Mouse (Mus musculus) spleen, adult 2 months (tissue): ENCODE measurements at regions not wholly inside any gene's neighbourhood (a gene's known extent, or its start where the extent isn't known, plus 50 kb on each side); places are given as distances from the start of the nearest gene placed in this dataset.

ENCODE experiments used
- DNase-seq, 2 experiments: peaks; one replicate each; pipeline versions ENCODE4 v3.0.0 to v3.0.0-alpha.2; 2012 to 2021; ENCODE audit warnings: low spot score in 2 of 2, low read depth in 1 of 2
- H3K27ac ChIP-seq: fragments of 200-500 bp; 2 replicates; pipeline ENCODE4 v1.5.1; 2012; ENCODE audit warnings: low read length, inconsistent platforms; ENCODE audit not compliant: insufficient read depth
- H3K27me3 ChIP-seq: fragments of 200-500 bp; 2 replicates; pipeline ENCODE4 v1.6.1; 2012; ENCODE audit warnings: mild to moderate bottlenecking, moderate library complexity, low read length, inconsistent platforms; ENCODE audit not compliant: control insufficient read depth, insufficient read depth
- H3K36me3 ChIP-seq: fragments of 200-500 bp; 2 replicates; pipeline ENCODE4 v1.6.1; 2012; ENCODE audit warnings: mild to moderate bottlenecking, low read length, inconsistent platforms; ENCODE audit not compliant: control insufficient read depth, insufficient read depth
- H3K4me1 ChIP-seq: fragments of 200-500 bp; 2 replicates; pipeline ENCODE4 v1.6.1; 2011; ENCODE audit warnings: inconsistent platforms; ENCODE audit not compliant: control insufficient read depth, insufficient read depth, insufficient read length
- H3K4me3 ChIP-seq: fragments of 200-500 bp; 2 replicates; pipeline ENCODE4 v1.5.1; 2011; ENCODE audit warnings: mild to moderate bottlenecking, inconsistent platforms; ENCODE audit not compliant: insufficient read depth, insufficient read length; ENCODE audit errors: extremely low read depth
- CTCF ChIP-seq: fragments of 200-500 bp; IDR thresholded peaks from 2 replicates; pipeline ENCODE4 v1.5.1; 2011; ENCODE audit warnings: mild to moderate bottlenecking, inconsistent platforms; ENCODE audit not compliant: insufficient read depth, insufficient read length, insufficient replicate concordance; ENCODE audit errors: extremely low read depth
- POLR2A ChIP-seq: fragments of 200-500 bp; IDR thresholded peaks from 2 replicates; pipeline ENCODE4 v1.6.1; 2011; ENCODE audit warnings: low read depth, low read length, inconsistent platforms
- WGBS: fragments of 180-500 bp; shearing (Covaris S2); methylation state at CpG from one replicate; pipeline ENCODE4 v1.1.7; 2018; 5-methylcytosine and 5-hydroxymethylcytosine counted together

GRCm38 (mm10) chr1:128679005-128679980 is 87.2 kb upstream of the Cxcr4 start:
- Histone ChIP-seq H3K36me3 (no peaks in the 10 kb centered on the region), H3K4me3 (no peak overlapping the region), H3K27ac (no peak overlapping the region), H3K4me1 (peaks cover 9% of the 10 kb centered on the region; the same call in 1 of the 2 replicates), H3K27me3 (no peaks in the 10 kb centered on the region)
- no peak for TF ChIP-seq POLR2A
- no peak for TF ChIP-seq CTCF
- no peak for DNase-seq
- WGBS = 86% methylated on average over 18 of the region's 18 CpGs

- H3K27me3 ChIP-seq = no peaks in the 10 kb centered on the region
- peak overlapping the region; percentile 23; the same call in 1 of the 2 replicates for H3K27ac ChIP-seq
- 3% methylated on average over 5 of the region's 5 CpGs for WGBS
- DNase-seq = peak; percentile 55 to 64
- no peaks in the 10 kb centered on the region for H3K36me3 ChIP-seq
- H3K4me1 ChIP-seq = peaks cover 9% of the 10 kb centered on the region; the same call in 1 of the 2 replicates
- no peak overlapping the region for H3K4me3 ChIP-seq
- no peak for TF ChIP-seq CTCF
- no peak for TF ChIP-seq POLR2A
These were observed 83.4 kb upstream of the Cxcr4 start for GRCm38 (mm10) chr1:128675538-128675937.

DNA sequence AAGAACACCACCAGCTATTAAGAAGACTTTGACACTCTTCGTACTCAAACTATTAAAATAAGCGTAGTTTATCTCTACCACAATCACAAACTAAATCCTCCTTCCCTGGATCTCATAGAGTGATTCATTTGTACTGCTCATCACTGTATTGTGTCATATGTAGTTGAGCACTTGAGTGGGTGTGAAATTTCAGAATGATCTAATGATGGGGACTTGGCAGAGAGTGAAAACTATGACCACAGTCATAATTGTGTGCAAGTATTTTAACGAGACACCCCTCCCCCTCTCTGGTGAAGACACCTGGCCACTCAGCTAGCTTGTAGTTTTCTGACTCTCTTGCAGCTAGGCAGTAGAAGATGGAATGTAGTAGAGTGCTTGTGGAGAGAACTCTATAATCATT is 80.2 kb upstream of the Cxcr4 start:
- 81% methylated on average over 3 of the region's 3 CpGs for WGBS
- no peak for TF ChIP-seq POLR2A
- no peak for TF ChIP-seq CTCF
- no peaks in the 10 kb centered on the region for H3K27me3 ChIP-seq
- no peaks in the 10 kb centered on the region for H3K36me3 ChIP-seq
- DNase-seq = no peak
- peaks cover 11% of the 10 kb centered on the region; the same call in 1 of the 2 replicates for H3K4me1 ChIP-seq
- no peak overlapping the region for H3K27ac ChIP-seq
- no peak overlapping the region for H3K4me3 ChIP-seq

GRCm38 (mm10) chr1:128671495-128671894 is 79.4 kb upstream of the Cxcr4 start:
- Histone ChIP-seq H3K27me3 (no peaks in the 10 kb centered on the region), H3K4me1 (peaks cover 11% of the 10 kb centered on the region; the same call in 1 of the 2 replicates), H3K36me3 (no peaks in the 10 kb centered on the region), H3K27ac (no peak overlapping the region), H3K4me3 (no peak overlapping the region)
- TF ChIP-seq CTCF (no peak), POLR2A (no peak)
- 89% methylated on average over 3 of the region's 3 CpGs for WGBS
- DNase-seq = no peak

DNA sequence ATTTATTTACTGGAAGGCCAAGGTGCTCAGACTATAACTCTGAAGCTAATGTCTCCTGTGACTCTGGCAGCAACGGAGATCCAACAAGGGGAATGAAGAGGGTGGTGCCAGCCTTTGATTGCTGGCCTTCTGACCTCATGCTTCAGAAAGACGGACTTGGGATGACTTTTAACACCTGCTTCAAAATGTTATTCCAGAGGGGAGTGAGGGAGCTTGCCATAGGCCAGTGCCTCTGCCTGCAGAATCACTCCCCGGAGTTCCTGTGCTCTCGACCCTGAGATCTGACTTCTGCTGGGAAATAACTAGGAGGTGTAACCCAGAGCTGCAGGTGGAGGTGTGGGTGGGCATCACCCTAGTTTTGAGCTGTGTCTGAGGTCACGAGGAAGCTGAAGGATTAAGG is 78.9 kb upstream of the Cxcr4 start:
- H3K4me1 ChIP-seq = peaks cover 11% of the 10 kb centered on the region; the same call in 1 of the 2 replicates
- no peak for DNase-seq
- no peak overlapping the region for H3K4me3 ChIP-seq
- H3K36me3 ChIP-seq = no peaks in the 10 kb centered on the region
- no peak overlapping the region for H3K27ac ChIP-seq
- WGBS = 83% methylated on average over 5 of the region's 5 CpGs
- TF ChIP-seq POLR2A = no peak
- no peak for TF ChIP-seq CTCF
- no peaks in the 10 kb centered on the region for H3K27me3 ChIP-seq

- TF ChIP-seq POLR2A = no peak
- no peak for TF ChIP-seq CTCF
- no peak overlapping the region for H3K4me3 ChIP-seq
- peaks cover 2% of the 10 kb centered on the region; the same call in 1 of the 2 replicates for H3K4me1 ChIP-seq
- no peak overlapping the region for H3K27ac ChIP-seq
- DNase-seq = no peak
- no peaks in the 10 kb centered on the region for H3K36me3 ChIP-seq
- 83% methylated on average over 2 of the region's 2 CpGs for WGBS
- H3K27me3 ChIP-seq = no peaks in the 10 kb centered on the region
These were observed 77.2 kb upstream of the Cxcr4 start for GRCm38 (mm10) chr1:128669241-128669666.

DNA sequence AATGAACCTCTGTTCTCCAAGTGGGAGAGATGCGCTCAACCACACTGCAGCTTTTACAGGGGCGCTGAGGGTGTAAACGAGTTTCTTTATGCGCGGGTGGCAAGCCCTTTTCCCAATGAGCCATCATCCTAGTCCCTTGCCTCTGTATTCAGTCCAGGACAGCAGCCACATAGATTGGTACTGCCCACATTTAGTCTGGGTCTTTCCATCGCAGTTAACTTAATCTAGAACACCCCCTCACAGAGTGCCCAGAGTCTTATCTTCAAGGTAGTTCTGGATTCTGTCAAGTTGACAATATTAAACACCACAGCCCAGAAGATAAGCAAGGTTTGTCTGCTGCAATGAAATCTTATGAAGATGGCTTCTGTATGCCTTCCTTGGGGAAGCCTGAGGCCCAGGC is 76.6 kb upstream of the Cxcr4 start:
- no peak overlapping the region for H3K4me3 ChIP-seq
- no peak for DNase-seq
- TF ChIP-seq CTCF = no peak
- no peak for TF ChIP-seq POLR2A
- H3K36me3 ChIP-seq = no peaks in the 10 kb centered on the region
- H3K27me3 ChIP-seq = no peaks in the 10 kb centered on the region
- 95% methylated on average over 6 of the region's 6 CpGs for WGBS
- H3K4me1 ChIP-seq = peaks cover 2% of the 10 kb centered on the region; the same call in 1 of the 2 replicates
- H3K27ac ChIP-seq = no peak overlapping the region
